Mouse (Mus musculus): ENCODE data around the gene Rhebl1. TPM values are rescaled to one million over a fixed set of nuclear protein-coding genes. Genes with fewer than 3 reads are reported as not detected.
"Not testable (repeated sequence)": the region's sequence is repeated elsewhere in the genome, so short reads cannot be mapped to it uniquely, and the experiment has no call there.

The Rhebl1 gene
- polyA plus RNA-seq, 1 experiment from 2014 or later, result 4.9 TPM

GRCm38 (mm10) chr15:98927566-98927965 is 33.2 kb upstream of the Rhebl1 start:
- WGBS (ENCODE audit: insufficient replicate concordance), result 68% methylated on average over 5 of the region's 5 CpGs
- Histone ChIP-seq H3K36me3 (peaks cover 19% of the 10 kb centered on the region), H3K4me3 (no peak overlapping the region), H3K9ac (no peak overlapping the region), H3K4me2 (no peak overlapping the region), H3K9me3 (replicated peaks) (no peaks in the 10 kb centered on the region; the same call in 1 of the 2 replicates), H3K27me3 (replicated peaks) (no peaks in the 10 kb centered on the region), H3K27ac (no peak overlapping the region), H3K4me1 (peaks cover 23% of the 10 kb centered on the region)
- no peak for ATAC-seq

DNA sequence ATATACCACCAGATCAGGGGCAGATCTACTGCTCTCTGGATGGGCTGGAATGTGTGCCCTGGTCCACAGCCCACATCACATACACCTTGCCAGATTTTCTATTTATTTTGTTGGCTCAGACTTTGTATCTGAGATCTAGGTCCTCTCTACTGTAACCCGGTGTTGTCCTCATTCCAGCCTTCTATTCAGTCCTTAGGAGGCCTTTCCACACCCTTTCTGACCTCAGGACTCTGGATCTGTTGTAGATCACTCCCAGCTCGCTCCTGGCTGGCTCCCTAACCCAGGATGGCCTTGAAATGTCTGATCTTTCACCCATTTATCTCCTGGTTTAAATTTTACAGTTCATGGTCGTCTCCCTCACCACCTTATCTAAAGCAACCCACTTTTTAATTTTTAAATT is 30.3 kb upstream of the Rhebl1 start:
- Histone ChIP-seq H3K9me3 (replicated peaks) (no peaks in the 10 kb centered on the region; the same call in 1 of the 2 replicates), H3K36me3 (no peaks in the 10 kb centered on the region), H3K4me2 (no peak overlapping the region), H3K27ac (no peak overlapping the region), H3K27me3 (replicated peaks) (no peaks in the 10 kb centered on the region), H3K4me1 (peaks cover 9% of the 10 kb centered on the region), H3K9ac (no peak overlapping the region), H3K4me3 (no peak overlapping the region)
- 38% methylated on average over 3 of the region's 3 CpGs for WGBS (ENCODE audit: insufficient replicate concordance)
- no peak; the same call in 1 of the 2 replicates for ATAC-seq

DNA sequence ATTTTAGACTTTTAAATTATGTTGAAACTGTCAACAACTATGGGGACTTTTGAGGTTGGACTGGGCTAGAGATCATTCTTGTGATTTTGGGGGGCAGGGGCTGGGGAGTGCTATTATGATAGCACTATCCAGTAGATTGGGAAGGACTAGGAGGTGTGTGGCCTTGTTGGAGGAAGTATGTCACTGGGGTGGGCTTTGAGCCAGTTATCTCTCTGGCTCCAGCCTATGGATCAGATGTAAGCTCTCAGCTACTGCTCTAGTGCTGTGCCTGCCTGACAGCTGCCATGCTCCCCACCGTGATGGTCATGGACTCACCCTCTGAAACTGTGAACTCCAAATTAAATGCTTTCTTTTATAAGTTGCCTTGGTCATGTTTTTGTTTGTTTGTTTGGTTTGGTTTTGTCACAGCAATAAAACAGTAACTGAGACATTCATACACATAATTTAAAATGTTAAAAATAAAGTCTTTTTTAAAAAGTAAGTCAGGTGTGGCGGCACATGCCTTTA is 28.7 kb upstream of the Rhebl1 start:
- H3K4me3 ChIP-seq, result no peak overlapping the region
- H3K9me3 ChIP-seq (replicated peaks), result no peaks in the 10 kb centered on the region; the same call in 1 of the 2 replicates
- no peak overlapping the region for H3K9ac ChIP-seq
- 58% methylated on average over 2 of the region's 2 CpGs for WGBS (ENCODE audit: insufficient replicate concordance)
- no peak for ATAC-seq
- H3K4me2 ChIP-seq, result no peak overlapping the region
- no peaks in the 10 kb centered on the region for H3K27me3 ChIP-seq (replicated peaks)
- peaks cover 9% of the 10 kb centered on the region for H3K4me1 ChIP-seq
- H3K27ac ChIP-seq, result no peak overlapping the region
- H3K36me3 ChIP-seq, result no peaks in the 10 kb centered on the region

DNA sequence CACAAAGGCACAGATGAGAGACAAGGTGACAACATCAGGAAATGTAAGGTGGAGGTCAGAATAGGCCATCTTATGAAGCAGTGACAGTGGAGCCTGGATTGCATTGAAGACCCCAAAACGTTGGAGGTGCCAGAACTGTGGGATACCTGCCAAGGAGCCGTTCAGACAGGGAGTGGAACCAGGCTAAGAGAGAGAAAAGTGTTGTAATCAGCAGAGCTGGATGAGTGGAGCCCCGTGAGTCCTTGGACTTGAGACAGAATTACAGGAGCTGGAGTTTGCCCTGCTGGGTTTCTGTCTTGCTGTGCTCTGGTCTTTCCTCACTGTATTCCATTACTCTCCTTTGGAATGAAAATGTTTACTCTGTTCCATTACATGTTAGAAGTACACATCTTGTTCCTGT is 28.2 kb upstream of the Rhebl1 start:
- H3K4me2 ChIP-seq, result no peak overlapping the region
- 48% methylated on average over 3 of the region's 3 CpGs for WGBS (ENCODE audit: insufficient replicate concordance)
- ATAC-seq, result no peak

DNA sequence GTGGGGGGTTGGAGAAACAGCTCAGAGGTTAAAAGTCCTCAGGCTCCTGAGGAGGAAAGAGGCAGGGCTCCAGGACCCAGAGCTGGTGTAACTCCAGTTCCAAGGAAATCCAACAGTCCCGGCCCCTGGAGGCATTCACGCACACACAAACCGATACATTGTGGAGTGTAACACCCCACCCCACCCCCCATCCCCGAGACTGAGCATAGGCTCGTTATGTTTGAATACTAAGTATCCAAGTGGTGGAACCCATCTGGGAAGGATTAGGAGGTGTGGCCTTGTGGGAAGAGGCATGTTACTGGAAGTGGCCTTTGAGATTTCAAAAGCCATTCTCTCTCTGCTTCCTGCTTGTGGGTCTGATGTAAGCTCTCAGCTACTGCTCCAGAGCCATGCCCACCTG is 27.2 kb upstream of the Rhebl1 start:
- Histone ChIP-seq H3K27ac (no peak overlapping the region), H3K36me3 (no peaks in the 10 kb centered on the region), H3K4me1 (peaks cover 19% of the 10 kb centered on the region), H3K9me3 (replicated peaks) (no peaks in the 10 kb centered on the region; the same call in 1 of the 2 replicates), H3K4me2 (no peak overlapping the region), H3K4me3 (no peak overlapping the region), H3K9ac (no peak overlapping the region), H3K27me3 (replicated peaks) (no peaks in the 10 kb centered on the region)
- ATAC-seq, result no peak
- 80% methylated on average over 5 of the region's 5 CpGs for WGBS (ENCODE audit: insufficient replicate concordance)

More for the DNA sequence above, 28.2 kb upstream of the Rhebl1 start:
- Histone ChIP-seq H3K9ac (no peak overlapping the region), H3K4me3 (no peak overlapping the region), H3K4me1 (peaks cover 9% of the 10 kb centered on the region), H3K9me3 (replicated peaks) (no peaks in the 10 kb centered on the region; the same call in 1 of the 2 replicates), H3K27ac (no peak overlapping the region), H3K36me3 (no peaks in the 10 kb centered on the region), H3K27me3 (replicated peaks) (no peaks in the 10 kb centered on the region)

DNA sequence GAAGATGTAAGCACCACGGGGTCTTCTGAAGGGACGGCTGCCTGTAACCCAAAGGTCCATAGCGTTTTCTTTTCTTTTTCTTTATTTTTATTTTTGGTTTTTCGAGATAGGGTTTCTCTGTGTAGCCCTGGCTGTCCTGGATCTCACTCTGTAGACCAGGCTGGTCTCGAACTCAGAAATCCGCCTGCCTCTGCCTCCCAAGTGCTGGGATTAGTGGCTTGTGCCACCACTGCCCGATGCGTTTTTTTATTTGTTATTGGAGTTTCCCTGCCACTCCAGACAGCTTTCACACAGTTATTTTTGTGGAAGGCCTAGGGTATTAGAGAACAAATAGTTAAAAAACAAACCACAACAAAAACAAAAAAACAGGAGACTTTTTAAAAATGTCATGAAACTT is 24.2 kb upstream of the Rhebl1 start:
- not testable (repeated sequence) for H3K9me3 ChIP-seq (replicated peaks); H3K27me3 ChIP-seq (replicated peaks); H3K36me3 ChIP-seq
- Histone ChIP-seq H3K27ac (peak overlapping the region; percentile 58), H3K4me2 (peak overlapping the region; percentile 95), H3K4me3 (peak overlapping the region; percentile 84), H3K4me1 (peaks cover 27% of the 10 kb centered on the region), H3K9ac (peak overlapping the region; percentile 83)
- WGBS (ENCODE audit: insufficient replicate concordance), result 17% methylated on average over 8 of the region's 8 CpGs
- ATAC-seq, result peak; percentile 1; the same call in 1 of the 2 replicates

DNA sequence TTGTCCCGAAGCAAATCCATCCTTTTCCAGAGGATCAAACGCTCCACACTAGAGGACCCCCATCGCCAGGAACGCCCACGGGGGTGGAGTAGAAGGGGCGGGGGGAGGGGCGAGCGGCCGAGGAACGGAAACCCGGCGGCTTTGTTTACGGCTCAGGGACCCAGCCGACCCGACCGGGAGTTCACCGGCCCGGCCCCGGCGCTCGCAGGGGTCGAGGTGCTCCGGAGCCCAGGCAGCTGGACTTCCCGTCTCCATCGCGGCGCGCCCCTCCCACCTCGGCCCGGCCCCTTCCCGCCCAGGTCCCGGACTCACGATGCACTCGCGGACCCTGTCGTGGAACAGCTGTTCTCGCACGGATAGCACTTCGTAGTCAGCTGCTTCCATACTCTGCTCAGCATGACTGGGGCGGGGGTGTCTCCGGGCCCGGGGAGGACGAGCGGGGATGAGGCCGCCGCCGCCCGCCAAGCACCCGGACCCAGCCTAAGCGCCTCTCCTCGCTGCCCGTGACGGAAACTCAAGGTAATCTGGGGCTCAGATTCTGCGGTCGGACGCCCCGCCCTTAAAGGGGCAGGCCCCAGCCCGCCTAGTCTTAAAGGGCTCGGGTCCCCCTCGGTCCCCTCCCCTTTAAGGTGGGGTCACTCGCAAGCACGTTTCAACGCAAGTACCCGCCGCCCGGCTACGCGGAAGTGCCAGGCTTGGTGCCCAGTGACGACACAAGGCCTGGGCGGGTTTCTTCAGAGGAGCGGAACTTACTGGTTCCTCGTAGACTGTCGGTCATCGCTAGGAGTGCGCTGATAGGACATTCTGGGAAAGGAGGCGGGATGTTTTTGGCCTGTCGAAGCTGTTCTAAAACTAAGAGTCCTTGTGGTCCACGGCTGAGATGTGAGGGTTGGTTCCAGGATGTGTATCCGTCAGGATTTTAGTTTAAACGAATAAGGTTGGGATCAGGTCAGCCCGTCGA is 23.5 kb upstream of the Rhebl1 start, which contains the start of gene Lmbr1l:
Lmbr1l (minus strand) TSS at position 694 of the 961 bp plus-strand sequence.
- ATAC-seq, result peak; percentile 99
- H3K9me3 ChIP-seq (replicated peaks), result no peaks in the 10 kb centered on the region
- peak within 1 kb of the TSS; percentile 84 for H3K4me3 ChIP-seq
- peak within 1 kb of the TSS; percentile 83 for H3K9ac ChIP-seq
- H3K4me2 ChIP-seq, result peak within 1 kb of the TSS; percentile 95
- WGBS (ENCODE audit: insufficient replicate concordance), result under 1% methylated on average over 79 of the region's 82 CpGs
- H3K4me1 ChIP-seq, result peaks cover 27% of the 10 kb centered on the region
- H3K27ac ChIP-seq, result peak within 1 kb of the TSS; percentile 81
- H3K27me3 ChIP-seq (replicated peaks), result no peaks in the 10 kb centered on the region; the same call in 1 of the 2 replicates
- no peaks in the 10 kb centered on the region for H3K36me3 ChIP-seq

DNA sequence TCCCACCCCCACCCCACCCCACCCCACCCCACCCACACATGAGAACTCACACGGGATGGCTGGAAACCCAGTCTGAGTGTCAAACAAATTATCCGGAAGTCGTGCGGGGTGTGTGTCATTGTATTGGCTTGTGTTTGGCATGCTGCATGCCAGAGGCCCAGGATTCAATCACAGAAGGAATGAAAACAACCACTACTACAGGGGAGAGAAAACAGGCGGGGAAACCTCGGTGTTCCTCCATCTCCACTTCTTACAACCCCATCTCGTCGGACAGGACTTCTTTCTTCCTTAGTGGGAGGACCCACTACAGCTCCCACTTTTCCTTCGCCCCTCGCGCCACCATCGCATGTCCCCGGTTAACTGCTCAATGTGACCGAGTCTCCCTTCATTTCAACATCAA is 22.8 kb upstream of the Rhebl1 start:
- Histone ChIP-seq H3K4me3 (peak overlapping the region; percentile 84), H3K4me1 (peaks cover 27% of the 10 kb centered on the region), H3K9me3 (replicated peaks) (no peaks in the 10 kb centered on the region), H3K27ac (peak overlapping the region; percentile 81), H3K9ac (peak overlapping the region; percentile 83), H3K27me3 (replicated peaks) (no peaks in the 10 kb centered on the region; the same call in 1 of the 2 replicates), H3K4me2 (peak overlapping the region; percentile 95), H3K36me3 (peaks cover 2% of the 10 kb centered on the region; the same call in 1 of the 2 replicates)
- no peak for ATAC-seq
- 1% methylated on average over 14 of the region's 14 CpGs for WGBS (ENCODE audit: insufficient replicate concordance)

DNA sequence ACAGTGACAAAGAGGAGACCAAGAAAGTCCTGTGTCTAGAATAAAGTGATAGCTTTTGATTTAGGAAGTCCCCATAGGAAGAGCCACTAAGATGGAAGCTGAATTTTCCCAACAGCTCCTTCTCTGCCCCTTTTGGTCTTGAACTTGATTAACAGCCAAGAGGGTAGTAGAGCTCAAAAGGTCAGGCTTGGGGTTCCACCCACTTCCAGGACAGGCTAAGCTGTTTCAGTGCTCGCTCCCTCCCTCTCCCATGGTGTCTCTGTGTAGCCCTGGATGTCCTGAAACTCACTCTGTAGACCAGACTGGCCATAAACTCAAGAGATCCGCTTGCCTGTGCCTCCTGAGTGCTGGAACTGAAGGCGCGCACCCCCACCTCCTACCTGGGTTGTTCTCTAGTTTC is 21.7 kb upstream of the Rhebl1 start:
- H3K4me2 ChIP-seq, result peak overlapping the region; percentile 95; the same call in 1 of the 2 replicates
- 84% methylated on average over 4 of the region's 4 CpGs for WGBS (ENCODE audit: insufficient replicate concordance)
- no peaks in the 10 kb centered on the region for H3K9me3 ChIP-seq (replicated peaks)
- no peak overlapping the region for H3K27ac ChIP-seq
- no peaks in the 10 kb centered on the region; the same call in 1 of the 2 replicates for H3K27me3 ChIP-seq (replicated peaks)
- ATAC-seq, result no peak
- peaks cover 27% of the 10 kb centered on the region for H3K4me1 ChIP-seq
- H3K4me3 ChIP-seq, result no peak overlapping the region
- H3K9ac ChIP-seq, result no peak overlapping the region
- peaks cover 12% of the 10 kb centered on the region for H3K36me3 ChIP-seq

DNA sequence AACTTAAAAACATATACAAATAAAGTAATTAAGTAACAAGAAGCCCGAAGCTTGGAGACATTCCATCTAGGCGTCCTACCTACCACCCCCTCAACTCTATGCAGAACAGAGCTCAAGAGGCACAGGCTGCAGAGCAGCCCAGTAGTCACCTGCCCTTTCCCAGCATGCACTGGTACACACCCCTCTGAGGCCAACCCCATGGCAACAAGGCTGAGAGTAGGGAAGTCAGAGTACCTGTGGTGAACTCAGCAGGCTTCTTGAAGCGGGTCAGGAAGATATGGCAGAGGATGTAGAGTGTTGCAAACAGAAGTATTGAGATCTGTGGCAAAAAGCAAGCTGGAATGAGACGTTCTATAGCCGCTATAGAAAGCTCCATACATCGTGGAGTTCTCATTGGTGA is 20.6 kb upstream of the Rhebl1 start:
- Histone ChIP-seq H3K9me3 (replicated peaks) (no peaks in the 10 kb centered on the region), H3K4me2 (no peak overlapping the region), H3K9ac (no peak overlapping the region), H3K4me3 (no peak overlapping the region), H3K4me1 (peaks cover 27% of the 10 kb centered on the region), H3K36me3 (peaks cover 18% of the 10 kb centered on the region), H3K27me3 (replicated peaks) (no peaks in the 10 kb centered on the region; the same call in 1 of the 2 replicates), H3K27ac (no peak overlapping the region)
- ATAC-seq, result no peak
- 70% methylated on average over 6 of the region's 6 CpGs for WGBS (ENCODE audit: insufficient replicate concordance)

GRCm38 (mm10) chr15:98904692-98905091 is 10.4 kb upstream of the Rhebl1 start:
- no peaks in the 10 kb centered on the region for H3K9me3 ChIP-seq (replicated peaks)
- H3K9ac ChIP-seq, result no peak overlapping the region; the same call in 1 of the 2 replicates
- H3K4me1 ChIP-seq, result no peaks in the 10 kb centered on the region
- ATAC-seq, result peak; percentile 22; the same call in 1 of the 2 replicates
- H3K36me3 ChIP-seq, result peaks cover 22% of the 10 kb centered on the region
- no peak overlapping the region for H3K4me3 ChIP-seq
- 31% methylated on average over 10 of the region's 10 CpGs for WGBS (ENCODE audit: insufficient replicate concordance)
- H3K4me2 ChIP-seq, result no peak overlapping the region
- no peak overlapping the region for H3K27ac ChIP-seq
- H3K27me3 ChIP-seq (replicated peaks), result peaks cover 23% of the 10 kb centered on the region

DNA sequence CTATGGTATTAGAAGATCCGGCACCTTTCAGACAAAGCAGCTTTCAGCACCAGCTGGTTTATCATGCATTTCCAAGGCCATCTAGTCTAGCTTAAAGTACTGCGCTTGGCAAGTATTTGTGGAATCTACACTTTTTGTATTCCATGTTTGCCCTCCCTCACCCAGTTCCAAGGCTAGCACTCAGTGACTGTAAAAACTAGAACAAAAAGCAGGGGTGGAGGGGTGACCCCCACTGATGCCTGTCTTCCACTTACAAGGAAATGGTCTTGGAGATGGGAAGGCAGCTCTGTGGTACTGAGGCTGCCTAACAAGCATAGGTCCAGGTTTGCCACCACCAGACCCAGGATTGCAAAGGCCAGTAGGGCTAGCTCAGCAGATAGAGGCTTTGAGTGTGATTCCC is 8.3 kb upstream of the Rhebl1 start:
- no peak overlapping the region for H3K27ac ChIP-seq
- peaks cover 11% of the 10 kb centered on the region for H3K4me1 ChIP-seq
- 82% methylated on average over 2 of the region's 2 CpGs for WGBS (ENCODE audit: insufficient replicate concordance)
- peaks cover 43% of the 10 kb centered on the region for H3K27me3 ChIP-seq (replicated peaks)
- no peaks in the 10 kb centered on the region for H3K9me3 ChIP-seq (replicated peaks)
- H3K36me3 ChIP-seq, result peaks cover 8% of the 10 kb centered on the region
- no peak overlapping the region for H3K4me2 ChIP-seq
- ATAC-seq, result no peak
- H3K9ac ChIP-seq, result no peak overlapping the region
- no peak overlapping the region for H3K4me3 ChIP-seq
